Mouse (Mus musculus): Measurements from ENCODE around the gene Scrg1. TPM values are rescaled to one million over a fixed set of nuclear protein-coding genes. Genes with fewer than 3 reads are reported as not detected.
"Not testable (repeated sequence)": the region's sequence is repeated elsewhere in the genome, so short reads cannot be mapped to it uniquely, and the experiment has no call there.

The Scrg1 gene
- polyA plus RNA-seq, 2 experiments: not detected

DNA sequence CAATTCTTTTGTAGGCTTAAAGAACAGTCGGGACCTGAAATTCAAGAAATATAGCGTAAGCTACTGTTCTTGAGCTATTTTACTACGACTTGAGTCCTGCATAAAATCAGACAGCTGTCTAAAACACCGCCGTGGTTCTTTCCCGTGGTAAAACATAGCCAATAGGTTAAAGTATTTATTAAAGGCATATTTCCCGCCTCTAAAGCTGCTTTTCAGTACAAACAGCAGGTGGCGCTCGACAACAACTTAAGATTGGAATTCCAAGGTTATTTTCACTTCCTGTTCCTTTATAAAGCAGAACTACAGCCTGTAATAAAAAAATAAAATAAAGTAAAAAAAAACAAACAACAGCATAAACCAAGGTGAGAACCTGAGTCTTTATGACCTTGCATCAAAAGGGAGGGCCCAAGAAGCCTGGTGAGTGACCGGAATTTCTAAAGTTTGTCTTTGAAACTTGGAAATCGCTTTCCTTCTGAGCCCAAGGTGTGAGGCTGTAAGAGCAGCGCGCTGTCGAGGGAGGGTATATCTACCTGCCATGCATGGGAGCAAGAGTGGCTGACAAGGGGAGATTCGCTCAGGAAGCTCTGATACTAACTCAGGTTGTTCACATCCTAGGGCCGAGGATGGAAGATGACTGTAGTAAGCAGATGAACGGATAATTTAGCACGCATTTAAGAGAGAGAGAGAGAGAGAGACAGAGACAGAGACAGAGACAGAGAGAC, 26.4 kb upstream of the Scrg1 start:
- WGBS (ENCODE audit: insufficient replicate concordance): 33% methylated on average over 18 of the region's 18 CpGs
- TF ChIP-seq EP300 (IDR thresholded peaks at IDR 0.05; ENCODE audit: low read depth): no peak
- peak; percentile 64 for TF ChIP-seq CTCF (IDR thresholded peaks at IDR 0.05; ENCODE audit: low read depth)
- peak; percentile 34 to 50 (median 36) for DNase-seq (ENCODE audit: low read depth in 3 of 3, low spot score in 3 of 3)
- Histone ChIP-seq H3K36me3 (replicated peaks; ENCODE audit: control insufficient read depth, insufficient read depth, low read depth) (no peaks in the 10 kb centered on the region), H3K9ac (replicated peaks) (no peak overlapping the region), H3K4me1 (replicated peaks; ENCODE audit: control insufficient read depth in 2 of 2, insufficient read depth in 2 of 2, low read length in 1 of 2) (no peaks in the 10 kb centered on the region; a peak in 1 of 4 replicates), H3K4me3 (ENCODE audit: insufficient read depth in 1 of 2, low read depth in 2 of 2, low read length in 2 of 2) (no peak overlapping the region), H3K4me2 (ENCODE audit: low read depth) (no peak overlapping the region), H3K9me3 (ENCODE audit: control insufficient read depth, low read length) (no peaks in the 10 kb centered on the region), H3K27ac (no peak overlapping the region), H3K27me3 (ENCODE audit: control insufficient read depth, insufficient read depth, low read length) (no peaks in the 10 kb centered on the region)
- no peak for ATAC-seq (ENCODE audit: insufficient read depth)

DNA sequence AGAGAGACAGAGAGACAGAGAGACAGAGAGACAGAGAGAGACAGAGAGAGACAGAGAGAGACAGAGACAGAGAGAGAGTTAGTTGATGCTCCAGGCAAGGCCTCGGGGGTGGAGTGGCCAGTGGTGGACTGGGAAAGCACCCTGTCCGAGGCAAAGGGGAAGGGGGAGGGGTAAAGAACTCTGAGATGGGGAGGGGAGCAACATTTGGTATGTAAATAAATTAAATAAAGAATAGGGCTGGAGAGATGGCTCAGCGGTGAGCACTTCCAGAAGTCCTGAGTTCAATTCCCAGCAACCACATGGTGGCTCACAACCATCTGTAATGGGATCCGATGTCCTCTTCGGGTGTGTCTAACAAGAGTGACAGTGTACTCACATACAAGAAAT, 25.8 kb upstream of the Scrg1 start:
- not testable (repeated sequence) for H3K27me3 ChIP-seq (ENCODE audit: control insufficient read depth, insufficient read depth, low read length); H3K27ac ChIP-seq; H3K4me2 ChIP-seq (ENCODE audit: low read depth); ATAC-seq (ENCODE audit: insufficient read depth); H3K4me1 ChIP-seq (replicated peaks; ENCODE audit: control insufficient read depth in 2 of 2, insufficient read depth in 2 of 2, low read length in 1 of 2); H3K4me3 ChIP-seq (ENCODE audit: insufficient read depth in 1 of 2, low read depth in 2 of 2, low read length in 2 of 2); H3K9ac ChIP-seq (replicated peaks); DNase-seq (ENCODE audit: low read depth in 3 of 3, low spot score in 3 of 3); H3K36me3 ChIP-seq (replicated peaks; ENCODE audit: control insufficient read depth, insufficient read depth, low read depth); H3K9me3 ChIP-seq (ENCODE audit: control insufficient read depth, low read length)
- 67% methylated on average over 5 of the region's 5 CpGs for WGBS (ENCODE audit: insufficient replicate concordance)

DNA sequence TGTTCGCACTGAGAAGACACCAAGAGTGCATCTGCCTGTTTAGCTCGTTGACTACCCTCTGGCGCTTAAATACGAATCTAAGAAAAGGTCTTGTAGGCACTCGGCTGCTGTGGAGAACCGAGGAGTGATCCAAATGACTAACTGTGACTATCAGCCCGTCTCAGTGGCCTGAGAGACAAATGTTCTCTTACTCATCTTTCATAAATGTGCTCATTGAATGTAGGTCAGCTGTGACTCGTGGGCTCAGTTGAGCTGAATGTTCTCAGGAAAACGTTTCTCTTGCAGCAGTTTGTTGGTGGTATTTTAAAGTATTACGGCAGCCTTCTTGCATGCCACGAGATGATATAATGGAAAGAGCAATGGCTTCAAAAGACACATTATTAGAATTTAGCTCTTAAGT, 24.8 kb upstream of the Scrg1 start:
- TF ChIP-seq CTCF (IDR thresholded peaks at IDR 0.05; ENCODE audit: low read depth) (no peak), EP300 (IDR thresholded peaks at IDR 0.05; ENCODE audit: low read depth) (no peak)
- H3K36me3 ChIP-seq (replicated peaks; ENCODE audit: control insufficient read depth, insufficient read depth, low read depth): no peaks in the 10 kb centered on the region
- H3K27ac ChIP-seq: no peak overlapping the region
- H3K9ac ChIP-seq (replicated peaks): no peak overlapping the region
- no peaks in the 10 kb centered on the region; a peak in 1 of 4 replicates for H3K4me1 ChIP-seq (replicated peaks; ENCODE audit: control insufficient read depth in 2 of 2, insufficient read depth in 2 of 2, low read length in 1 of 2)
- H3K4me3 ChIP-seq (ENCODE audit: insufficient read depth in 1 of 2, low read depth in 2 of 2, low read length in 2 of 2): no peak overlapping the region
- ATAC-seq (ENCODE audit: insufficient read depth) (no peak), DNase-seq (ENCODE audit: low read depth in 3 of 3, low spot score in 3 of 3) (no peak)
- H3K9me3 ChIP-seq (ENCODE audit: control insufficient read depth, low read length): no peaks in the 10 kb centered on the region
- 70% methylated on average over 11 of the region's 11 CpGs for WGBS (ENCODE audit: insufficient replicate concordance)
- no peaks in the 10 kb centered on the region for H3K27me3 ChIP-seq (ENCODE audit: control insufficient read depth, insufficient read depth, low read length)
- no peak overlapping the region for H3K4me2 ChIP-seq (ENCODE audit: low read depth)

DNA sequence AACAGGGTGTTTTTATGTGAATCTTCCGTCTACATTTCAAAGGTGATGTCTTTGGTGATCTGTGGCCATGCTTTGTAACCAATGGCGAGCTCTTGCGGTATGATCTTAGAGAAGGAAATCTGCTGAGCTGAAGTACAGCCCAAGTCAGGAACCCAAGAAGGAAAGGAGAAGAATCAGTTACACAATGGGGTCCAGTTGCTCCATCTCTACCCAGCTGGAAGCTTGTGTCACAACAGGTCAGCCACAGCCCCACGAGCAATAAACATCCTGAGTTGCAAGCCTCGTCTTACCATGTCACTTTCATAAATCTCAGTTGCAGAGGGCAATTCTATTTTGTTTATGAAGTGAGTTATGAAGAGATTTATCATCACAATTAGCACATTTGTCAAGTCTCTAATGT, 22.9 kb upstream of the Scrg1 start:
- Histone ChIP-seq H3K9ac (replicated peaks) (no peak overlapping the region), H3K27ac (no peak overlapping the region), H3K4me2 (ENCODE audit: low read depth) (no peak overlapping the region), H3K27me3 (ENCODE audit: control insufficient read depth, insufficient read depth, low read length) (no peaks in the 10 kb centered on the region), H3K4me3 (ENCODE audit: insufficient read depth in 1 of 2, low read depth in 2 of 2, low read length in 2 of 2) (no peak overlapping the region), H3K4me1 (replicated peaks; ENCODE audit: control insufficient read depth in 2 of 2, insufficient read depth in 2 of 2, low read length in 1 of 2) (no peaks in the 10 kb centered on the region; a peak in 1 of 4 replicates), H3K36me3 (replicated peaks; ENCODE audit: control insufficient read depth, insufficient read depth, low read depth) (no peaks in the 10 kb centered on the region), H3K9me3 (ENCODE audit: control insufficient read depth, low read length) (no peaks in the 10 kb centered on the region)
- ATAC-seq (ENCODE audit: insufficient read depth) (no peak), DNase-seq (ENCODE audit: low read depth in 3 of 3, low spot score in 3 of 3) (no peak)
- 60% methylated on average over 5 of the region's 5 CpGs for WGBS (ENCODE audit: insufficient replicate concordance)
- TF ChIP-seq EP300 (IDR thresholded peaks at IDR 0.05; ENCODE audit: low read depth): no peak
- no peak for TF ChIP-seq CTCF (IDR thresholded peaks at IDR 0.05; ENCODE audit: low read depth)

DNA sequence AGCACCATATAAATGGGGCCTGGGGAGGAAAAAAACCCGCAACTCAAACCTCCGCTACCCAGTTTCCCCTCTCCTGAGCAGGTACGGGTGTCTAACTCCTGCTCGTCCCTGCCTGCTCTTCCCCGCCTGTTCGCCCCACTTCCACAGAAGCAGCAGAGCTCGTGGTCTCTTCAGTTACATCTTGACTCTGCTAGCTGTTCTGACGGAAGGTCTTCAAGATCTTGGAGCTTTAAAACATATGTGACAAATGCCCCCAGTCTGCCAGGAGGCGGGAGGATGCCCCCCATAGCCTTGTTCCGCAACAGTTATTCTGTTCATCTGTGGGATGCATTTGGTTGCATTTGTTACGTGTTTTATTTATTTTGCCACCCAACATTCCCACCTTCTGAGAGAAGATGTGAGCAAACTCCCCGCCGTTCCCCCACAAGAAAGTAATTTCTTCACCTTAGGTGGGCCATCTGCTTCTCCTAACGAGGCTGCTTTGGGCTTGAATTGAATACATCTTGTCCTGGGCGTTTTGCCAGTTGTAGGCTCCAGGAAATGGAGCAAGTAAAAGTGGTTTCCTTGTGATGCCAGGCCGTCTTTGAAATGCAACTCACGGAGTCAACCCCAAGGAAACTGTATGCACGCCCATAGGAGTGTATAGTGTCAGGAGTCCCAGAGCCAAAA, 19.8 kb upstream of the Scrg1 start:
- Histone ChIP-seq H3K9me3 (ENCODE audit: control insufficient read depth, low read length) (no peaks in the 10 kb centered on the region), H3K4me2 (ENCODE audit: low read depth) (no peak overlapping the region), H3K27ac (no peak overlapping the region), H3K27me3 (ENCODE audit: control insufficient read depth, insufficient read depth, low read length) (no peaks in the 10 kb centered on the region), H3K36me3 (replicated peaks; ENCODE audit: control insufficient read depth, insufficient read depth, low read depth) (no peaks in the 10 kb centered on the region), H3K4me1 (replicated peaks; ENCODE audit: control insufficient read depth in 2 of 2, insufficient read depth in 2 of 2, low read length in 1 of 2) (no peaks in the 10 kb centered on the region), H3K4me3 (ENCODE audit: insufficient read depth in 1 of 2, low read depth in 2 of 2, low read length in 2 of 2) (no peak overlapping the region), H3K9ac (replicated peaks) (no peak overlapping the region)
- TF ChIP-seq EP300 (IDR thresholded peaks at IDR 0.05; ENCODE audit: low read depth): no peak
- no peak for TF ChIP-seq CTCF (IDR thresholded peaks at IDR 0.05; ENCODE audit: low read depth)
- no peak for DNase-seq (ENCODE audit: low read depth in 3 of 3, low spot score in 3 of 3)
- no peak for ATAC-seq (ENCODE audit: insufficient read depth)
- WGBS (ENCODE audit: insufficient replicate concordance): 50% methylated on average over 18 of the region's 18 CpGs
